Mouse (Mus musculus) intestine, postnatal 0 days (tissue): ENCODE results near the gene Zfp276. TPM values are rescaled to one million over a fixed set of nuclear protein-coding genes. Genes with fewer than 3 reads are reported as not detected.
A peak's percentile ranks its signal among the peaks of the same experiment; 100 is the strongest.
"Not testable (repeated sequence)": the region's sequence is repeated elsewhere in the genome, so short reads cannot be mapped to it uniquely, and the experiment has no call there.

Source experiments
- ATAC-seq: fragments of 200-750 bp; cut with Nextera tagmentation; 2 replicates; pipeline ENCODE4 v1.8.0; 2017; ENCODE audit warnings: mild to moderate bottlenecking, moderate TSS enrichment, moderate library complexity
- H3K27ac ChIP-seq: fragments of 300-500 bp; sonication (generic); 2 replicates; pipeline ENCODE4 v1.5.1; 2014; ENCODE audit warnings: mild to moderate bottlenecking, low read depth, low read length, moderate library complexity
- H3K27me3 ChIP-seq: fragments of 300-500 bp; sonication (generic); replicated peaks from 2 replicates; pipeline ENCODE4 v1.6.1; 2014; ENCODE audit warnings: low read length, mixed read lengths; ENCODE audit not compliant: control insufficient read depth, insufficient read depth
- H3K36me3 ChIP-seq: fragments of 300-500 bp; sonication (generic); 2 replicates; pipeline ENCODE4 v1.6.1; 2014; ENCODE audit warnings: mild to moderate bottlenecking, moderate library complexity; ENCODE audit not compliant: control insufficient read depth, insufficient read depth
- H3K4me1 ChIP-seq: fragments of 300-500 bp; sonication (generic); replicated peaks from 2 replicates; pipeline ENCODE4 v1.6.1; 2014; ENCODE audit warnings: antibody characterized with exemption, low read length, mixed read lengths; ENCODE audit not compliant: control insufficient read depth, insufficient read depth
- H3K4me2 ChIP-seq: fragments of 300-500 bp; sonication (generic); replicated peaks from 2 replicates; pipeline ENCODE4 v1.6.1; 2014; ENCODE audit warnings: low read depth, mild to moderate bottlenecking, moderate library complexity
- H3K4me3 ChIP-seq: fragments of 300-500 bp; sonication (generic); 2 replicates; pipeline ENCODE4 v1.5.1; 2014; ENCODE audit warnings: low read depth, low read length
- H3K9ac ChIP-seq: fragments of 300-500 bp; sonication (generic); 2 replicates; pipeline ENCODE4 v1.6.1; 2014; ENCODE audit warnings: mild to moderate bottlenecking, low read depth, low read length
- H3K9me3 ChIP-seq: fragments of 300-500 bp; sonication (generic); 2 replicates; pipeline ENCODE4 v1.6.1; 2016; ENCODE audit warnings: mixed run types; ENCODE audit not compliant: control insufficient read depth
- CTCF ChIP-seq: sonication (generic); IDR thresholded peaks from 2 replicates; pipeline ENCODE4 v1.5.1; 2016; ENCODE audit warnings: low read depth, mild to moderate bottlenecking, control low read depth, antibody characterized with exemption, moderate library complexity
- WGBS: fragments of 180-500 bp; shearing (Covaris S2); extraction: QIAGEN DNeasy Blood & Tissue Kit; methylation state at CpG from one replicate; pipeline ENCODE4 v1.1.7; 2014; 5-methylcytosine and 5-hydroxymethylcytosine counted together
- polyA plus RNA-seq: library from polyadenylated mRNA; unstranded; fragments of >200 nt; fragmentation: Nextera tagmentation; extraction: Ambion mirVana; gene quantifications from 2 replicates; pipeline ENCODE4 v1.2.1, GENCODE M21; 2015

The Zfp276 gene
- polyA plus RNA-seq, 1 experiment from 2014 or later: 7.2 TPM

DNA sequence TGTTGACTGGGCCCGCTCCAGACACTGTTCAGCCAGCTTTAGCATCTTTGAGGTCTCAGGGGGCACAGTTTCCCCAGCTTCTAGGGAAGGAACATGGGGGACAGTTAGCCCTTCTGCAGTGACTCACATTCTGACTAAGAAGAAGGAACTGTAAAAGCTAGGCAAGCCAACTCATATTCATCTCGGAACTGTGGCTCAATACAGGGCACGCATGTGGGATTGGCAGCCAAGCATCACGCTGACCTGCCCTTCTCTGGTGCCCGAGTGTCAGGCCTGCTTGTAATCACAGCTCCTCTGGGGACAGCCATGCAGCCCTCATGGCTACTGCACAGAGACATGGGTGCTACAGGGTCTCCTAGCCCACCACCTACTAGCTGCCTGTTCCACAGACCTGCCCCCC, 3.1 kb upstream of the Zfp276 start:
- Histone ChIP-seq H3K27ac (no peak overlapping the region), H3K9ac (no peak overlapping the region), H3K27me3 (no peaks in the 10 kb centered on the region), H3K9me3 (no peaks in the 10 kb centered on the region), H3K4me2 (no peak overlapping the region), H3K4me3 (no peak overlapping the region), H3K4me1 (0 out of 2 replicates have a peak, but pooled peaks cover 2% of the 10 kb centered on the region), H3K36me3 (peaks cover 47% of the 10 kb centered on the region)
- WGBS: 98% methylated on average over 5 of the region's 5 CpGs
- TF ChIP-seq CTCF: no peak
- ATAC-seq: no peak

GRCm38 (mm10) chr8:123252925-123253324, 1.1 kb upstream of the Zfp276 start:
- no peak overlapping the region for H3K9ac ChIP-seq
- no peak for ATAC-seq
- H3K36me3 ChIP-seq: peaks cover 43% of the 10 kb centered on the region
- H3K27me3 ChIP-seq: no peaks in the 10 kb centered on the region
- H3K4me2 ChIP-seq: peak overlapping the region; percentile 96
- peak overlapping the region; percentile 71; the same call in 1 of the 2 replicates for H3K4me3 ChIP-seq
- H3K9me3 ChIP-seq: no peaks in the 10 kb centered on the region
- TF ChIP-seq CTCF: no peak
- no peak overlapping the region for H3K27ac ChIP-seq
- 0 out of 2 replicates have a peak, but pooled peaks cover 2% of the 10 kb centered on the region for H3K4me1 ChIP-seq
- 40% methylated on average over 4 of the region's 4 CpGs for WGBS

GRCm38 (mm10) chr8:123253451-123254098, 420 bp upstream of the Zfp276 start:
- H3K9ac ChIP-seq: peak overlapping the region; percentile 91
- H3K27ac ChIP-seq: peak overlapping the region; percentile 82
- H3K4me3 ChIP-seq: peak overlapping the region; percentile 71
- no peaks in the 10 kb centered on the region for H3K27me3 ChIP-seq
- peak overlapping the region; percentile 96 for H3K4me2 ChIP-seq
- under 1% methylated on average over 38 of the region's 40 CpGs for WGBS
- peaks cover 42% of the 10 kb centered on the region for H3K36me3 ChIP-seq
- ATAC-seq: peak; percentile 26
- no peaks in the 10 kb centered on the region for H3K9me3 ChIP-seq
- TF ChIP-seq CTCF: no peak
- 0 out of 2 replicates have a peak, but pooled peaks cover 2% of the 10 kb centered on the region for H3K4me1 ChIP-seq

DNA sequence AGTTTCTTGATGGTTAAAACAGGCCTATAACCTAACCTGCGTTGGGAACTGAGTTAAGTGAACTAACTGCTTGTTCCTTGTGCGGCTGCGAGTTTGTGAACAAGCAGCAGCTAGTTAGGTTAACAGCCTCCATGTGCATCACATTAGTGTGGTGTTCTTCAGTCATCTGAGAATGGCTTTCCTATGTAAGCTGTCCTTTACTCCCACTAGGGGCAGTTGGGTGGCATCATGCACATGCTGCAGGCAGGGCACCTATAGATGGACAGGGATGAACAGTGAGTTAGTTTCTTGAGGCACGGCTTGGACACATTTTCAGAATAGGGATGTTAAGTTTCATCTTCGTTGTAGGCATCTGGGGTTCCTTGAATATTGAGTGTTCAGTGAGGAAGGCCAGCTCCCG, 1.2 kb downstream of the Zfp276 start:
- WGBS: 64% methylated on average over 6 of the region's 6 CpGs
- no peaks in the 10 kb centered on the region for H3K27me3 ChIP-seq
- peak overlapping the region; percentile 71 for H3K4me3 ChIP-seq
- no peak overlapping the region for H3K27ac ChIP-seq
- peak overlapping the region; percentile 96 for H3K4me2 ChIP-seq
- ATAC-seq: no peak
- peaks cover 44% of the 10 kb centered on the region for H3K36me3 ChIP-seq
- peak overlapping the region; percentile 91; the same call in 1 of the 2 replicates for H3K9ac ChIP-seq
- H3K4me1 ChIP-seq: 0 out of 2 replicates have a peak, but pooled peaks cover 2% of the 10 kb centered on the region
- TF ChIP-seq CTCF: peak; percentile 55
- H3K9me3 ChIP-seq: no peaks in the 10 kb centered on the region

DNA sequence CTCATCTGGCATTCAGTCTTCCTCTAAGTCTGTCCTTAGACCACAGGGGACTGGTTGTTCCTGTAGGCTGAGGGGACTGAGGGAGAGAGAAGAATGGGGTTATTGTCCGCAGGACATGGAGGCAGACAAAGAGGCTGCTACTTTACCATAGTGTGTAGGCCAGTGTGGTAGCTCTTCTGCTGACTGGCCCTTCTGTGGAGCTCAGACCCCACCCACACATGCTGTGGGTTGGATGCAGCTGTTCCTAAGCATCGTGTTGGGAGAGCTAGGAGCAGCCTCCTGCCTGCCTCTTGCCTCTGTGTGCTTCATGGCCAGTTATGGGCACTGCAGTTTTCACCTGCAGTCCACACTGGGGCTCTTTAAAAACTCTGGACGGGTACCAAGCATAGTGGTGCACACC, 3.1 kb downstream of the Zfp276 start:
- no peak for TF ChIP-seq CTCF
- 94% methylated on average over 3 of the region's 3 CpGs for whole genome bisulfite sequencing

DNA sequence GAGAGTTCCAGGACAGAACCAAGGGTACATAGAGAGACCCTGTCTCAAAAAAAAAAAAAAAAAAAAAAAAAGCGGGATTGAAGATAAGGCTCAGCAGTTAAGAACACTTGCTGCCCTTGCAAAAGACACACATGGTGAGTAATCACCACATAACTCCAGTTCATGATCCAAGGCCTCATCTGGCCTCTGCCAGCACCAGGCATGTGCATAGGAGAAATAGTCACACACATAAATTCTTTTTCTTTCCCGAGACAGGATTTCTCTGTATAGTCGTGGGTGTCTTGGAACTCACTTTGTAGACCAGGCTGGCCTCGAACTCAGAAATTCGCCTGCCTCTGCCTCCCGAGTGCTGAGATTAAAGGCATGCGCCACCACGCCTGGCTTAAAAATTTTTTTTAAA, 3.6 kb downstream of the Zfp276 start:
- not testable (repeated sequence) for H3K4me2 ChIP-seq, H3K9ac ChIP-seq, ATAC-seq, H3K27ac ChIP-seq, H3K4me1 ChIP-seq, H3K4me3 ChIP-seq, H3K9me3 ChIP-seq, H3K27me3 ChIP-seq
- H3K36me3 ChIP-seq: peaks cover 48% of the 10 kb centered on the region
- 90% methylated on average over 8 of the region's 8 CpGs for WGBS

More for the DNA sequence above, 3.1 kb downstream of the Zfp276 start:
- H3K9me3 ChIP-seq: no peaks in the 10 kb centered on the region
- peaks cover 45% of the 10 kb centered on the region for H3K36me3 ChIP-seq
- no peak overlapping the region for H3K4me2 ChIP-seq
- 0 out of 2 replicates have a peak, but pooled peaks cover 2% of the 10 kb centered on the region for H3K4me1 ChIP-seq
- H3K27ac ChIP-seq: no peak overlapping the region
- H3K9ac ChIP-seq: no peak overlapping the region
- no peaks in the 10 kb centered on the region for H3K27me3 ChIP-seq
- H3K4me3 ChIP-seq: no peak overlapping the region
- ATAC-seq: no peak
